Mouse (Mus musculus) megakaryocyte, embryonic 14.5 days (primary cell): ENCODE results near the gene Slc44a4.

Experiments used
- FLI1 ChIP-seq: IDR thresholded peaks from 2 replicates; pipeline ENCODE4 v1.6.1; 2012; ENCODE audit warnings: low read length, inconsistent platforms, mixed read lengths
- GATA1 ChIP-seq: IDR thresholded peaks from 3 replicates; pipeline ENCODE4 v1.6.1; 2012; ENCODE audit warnings: mixed read lengths, low read length, inconsistent platforms, borderline replicate concordance

DNA sequence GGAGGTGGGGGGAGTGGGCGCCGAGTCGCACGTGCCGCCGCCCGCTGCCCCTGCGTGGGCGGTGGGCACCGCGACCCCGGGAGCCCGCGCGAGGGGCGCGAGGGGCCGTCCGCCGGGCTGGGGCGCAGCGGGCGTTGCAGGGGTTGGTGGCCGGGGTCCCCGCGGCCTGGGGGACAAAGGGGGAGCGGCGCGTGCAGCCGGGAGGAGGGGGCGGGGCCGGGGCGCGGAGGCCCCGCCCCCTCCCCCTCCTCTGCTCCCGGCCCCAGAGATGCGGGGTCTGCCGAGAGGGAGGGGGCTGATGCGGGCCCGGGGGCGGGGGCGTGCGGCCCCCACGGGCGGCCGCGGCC is 15.6 kb upstream of the Slc44a4 start:
- TF ChIP-seq GATA1 (no peak), FLI1 (no peak)
